Mouse (Mus musculus) spleen, adult 2 months (tissue): ENCODE data around the gene Sco1. TPM values are rescaled to one million over a fixed set of nuclear protein-coding genes. Genes with fewer than 3 reads are reported as not detected.
A peak's percentile ranks its signal among the peaks of the same experiment; 100 is the strongest.

Experiments
- DNase-seq, 2 experiments: peaks; one replicate each; pipeline versions ENCODE4 v3.0.0 to v3.0.0-alpha.2; 2012 to 2021; ENCODE audit warnings: low spot score in 2 of 2, low read depth in 1 of 2
- H3K27ac ChIP-seq: fragments of 200-500 bp; 2 replicates; pipeline ENCODE4 v1.5.1; 2012; ENCODE audit warnings: low read length, inconsistent platforms; ENCODE audit not compliant: insufficient read depth
- H3K27me3 ChIP-seq: fragments of 200-500 bp; 2 replicates; pipeline ENCODE4 v1.6.1; 2012; ENCODE audit warnings: mild to moderate bottlenecking, moderate library complexity, low read length, inconsistent platforms; ENCODE audit not compliant: control insufficient read depth, insufficient read depth
- H3K36me3 ChIP-seq: fragments of 200-500 bp; 2 replicates; pipeline ENCODE4 v1.6.1; 2012; ENCODE audit warnings: mild to moderate bottlenecking, low read length, inconsistent platforms; ENCODE audit not compliant: control insufficient read depth, insufficient read depth
- H3K4me1 ChIP-seq: fragments of 200-500 bp; 2 replicates; pipeline ENCODE4 v1.6.1; 2011; ENCODE audit warnings: inconsistent platforms; ENCODE audit not compliant: control insufficient read depth, insufficient read depth, insufficient read length
- H3K4me3 ChIP-seq: fragments of 200-500 bp; 2 replicates; pipeline ENCODE4 v1.5.1; 2011; ENCODE audit warnings: mild to moderate bottlenecking, inconsistent platforms; ENCODE audit not compliant: insufficient read depth, insufficient read length; ENCODE audit errors: extremely low read depth
- CTCF ChIP-seq: fragments of 200-500 bp; IDR thresholded peaks from 2 replicates; pipeline ENCODE4 v1.5.1; 2011; ENCODE audit warnings: mild to moderate bottlenecking, inconsistent platforms; ENCODE audit not compliant: insufficient read depth, insufficient read length, insufficient replicate concordance; ENCODE audit errors: extremely low read depth
- POLR2A ChIP-seq: fragments of 200-500 bp; IDR thresholded peaks from 2 replicates; pipeline ENCODE4 v1.6.1; 2011; ENCODE audit warnings: low read depth, low read length, inconsistent platforms
- WGBS: fragments of 180-500 bp; shearing (Covaris S2); methylation state at CpG from one replicate; pipeline ENCODE4 v1.1.7; 2018; 5-methylcytosine and 5-hydroxymethylcytosine counted together
- polyA plus RNA-seq: library from polyadenylated mRNA; depleted of rRNA; stranded (reverse); fragments of >200 nt; gene quantifications from 2 replicates; pipeline ENCODE4 v1.2.3, GENCODE M21; 2012

The Sco1 gene
- polyA plus RNA-seq, 1 experiment = 2.0 TPM

GRCm38 (mm10) chr11:67076781-67077180 lies 24.3 kb downstream of the Sco1 start:
- H3K27ac ChIP-seq = no peak overlapping the region
- 77% methylated on average over 5 of the region's 5 CpGs for WGBS
- no peaks in the 10 kb centered on the region for H3K4me1 ChIP-seq

GRCm38 (mm10) chr11:67077435-67077834 lies 25.0 kb downstream of the Sco1 start:
- H3K27ac ChIP-seq = no peak overlapping the region
- WGBS = 54% methylated on average over 3 of the region's 3 CpGs
- no peaks in the 10 kb centered on the region for H3K36me3 ChIP-seq
- no peak for DNase-seq
- H3K4me1 ChIP-seq = no peaks in the 10 kb centered on the region
- no peak for TF ChIP-seq POLR2A
- TF ChIP-seq CTCF = no peak
- no peak overlapping the region for H3K4me3 ChIP-seq
- no peaks in the 10 kb centered on the region for H3K27me3 ChIP-seq

More at GRCm38 (mm10) chr11:67076781-67077180, 24.3 kb downstream of the Sco1 start:
- no peak for DNase-seq
- TF ChIP-seq POLR2A = no peak
- no peak for TF ChIP-seq CTCF
- Histone ChIP-seq H3K27me3 (no peaks in the 10 kb centered on the region), H3K36me3 (no peaks in the 10 kb centered on the region), H3K4me3 (no peak overlapping the region)

- 82% methylated on average over 5 of the region's 5 CpGs for WGBS
- H3K27me3 ChIP-seq = no peaks in the 10 kb centered on the region
- H3K27ac ChIP-seq = no peak within 1 kb of the TSS
- no peaks in the 10 kb centered on the region for H3K36me3 ChIP-seq
- TF ChIP-seq POLR2A (no peak), CTCF (no peak)
- DNase-seq = no peak
- H3K4me1 ChIP-seq = no peaks in the 10 kb centered on the region
- no peak within 1 kb of the TSS for H3K4me3 ChIP-seq
Measured at GRCm38 (mm10) chr11:67078000-67078399, 25.5 kb downstream of the Sco1 start, which contains the start of gene Myh3. Gene Myh3 (plus strand): TSS chr11:67078300.

GRCm38 (mm10) chr11:67078888-67079287 lies 26.4 kb downstream of the Sco1 start:
- 84% methylated on average over 6 of the region's 6 CpGs for WGBS
- TF ChIP-seq CTCF (no peak), POLR2A (no peak)
- H3K27me3 ChIP-seq = no peaks in the 10 kb centered on the region
- no peaks in the 10 kb centered on the region for H3K36me3 ChIP-seq
- no peaks in the 10 kb centered on the region for H3K4me1 ChIP-seq
- H3K4me3 ChIP-seq = no peak overlapping the region
- no peak for DNase-seq
- no peak overlapping the region for H3K27ac ChIP-seq

GRCm38 (mm10) chr11:67079740-67080139 lies 27.3 kb downstream of the Sco1 start:
- no peaks in the 10 kb centered on the region for H3K36me3 ChIP-seq
- no peak overlapping the region for H3K4me3 ChIP-seq
- TF ChIP-seq CTCF (no peak), POLR2A (no peak)
- no peak overlapping the region for H3K27ac ChIP-seq
- H3K4me1 ChIP-seq = no peaks in the 10 kb centered on the region
- whole genome bisulfite sequencing = 77% methylated on average over 11 of the region's 11 CpGs
- H3K27me3 ChIP-seq = no peaks in the 10 kb centered on the region
- DNase-seq = no peak

- H3K4me1 ChIP-seq = no peaks in the 10 kb centered on the region
- H3K36me3 ChIP-seq = no peaks in the 10 kb centered on the region
- peak in 1 of 2 experiments; percentile 40 for DNase-seq
- no peaks in the 10 kb centered on the region for H3K27me3 ChIP-seq
- H3K27ac ChIP-seq = no peak overlapping the region
- WGBS = 5% methylated on average over 3 of the region's 3 CpGs
- H3K4me3 ChIP-seq = no peak overlapping the region
- TF ChIP-seq CTCF (peak; percentile 27; the same call in 1 of the 2 replicates), POLR2A (no peak)
Measured at GRCm38 (mm10) chr11:67080168-67080567, 27.7 kb downstream of the Sco1 start.

GRCm38 (mm10) chr11:67081125-67081649 lies 28.7 kb downstream of the Sco1 start:
- Histone ChIP-seq H3K27me3 (no peaks in the 10 kb centered on the region), H3K4me1 (no peaks in the 10 kb centered on the region), H3K36me3 (no peaks in the 10 kb centered on the region), H3K4me3 (no peak overlapping the region), H3K27ac (no peak overlapping the region)
- DNase-seq = no peak
- TF ChIP-seq POLR2A = no peak
- TF ChIP-seq CTCF = no peak
- WGBS = 11% methylated on average over 11 of the region's 11 CpGs
